Mouse (Mus musculus) thymus, adult 2 months (tissue): ENCODE measurements around the gene Ubl7.

Source experiments
- CTCF ChIP-seq: fragments of 200-500 bp; IDR thresholded peaks from 2 replicates; pipeline ENCODE4 v1.5.1; 2012; ENCODE audit warnings: mild to moderate bottlenecking, control low read depth, low read length, moderate library complexity, borderline replicate concordance; ENCODE audit not compliant: control insufficient read depth, poor library complexity, insufficient read depth; ENCODE audit errors: extremely low read depth
- POLR2A ChIP-seq: fragments of 200-500 bp; IDR thresholded peaks from 2 replicates; pipeline ENCODE4 v1.6.1; 2012; ENCODE audit warnings: mild to moderate bottlenecking, low read length, control low read depth, moderate library complexity; ENCODE audit not compliant: control insufficient read depth, poor library complexity, insufficient read depth; ENCODE audit errors: extremely low read depth

DNA sequence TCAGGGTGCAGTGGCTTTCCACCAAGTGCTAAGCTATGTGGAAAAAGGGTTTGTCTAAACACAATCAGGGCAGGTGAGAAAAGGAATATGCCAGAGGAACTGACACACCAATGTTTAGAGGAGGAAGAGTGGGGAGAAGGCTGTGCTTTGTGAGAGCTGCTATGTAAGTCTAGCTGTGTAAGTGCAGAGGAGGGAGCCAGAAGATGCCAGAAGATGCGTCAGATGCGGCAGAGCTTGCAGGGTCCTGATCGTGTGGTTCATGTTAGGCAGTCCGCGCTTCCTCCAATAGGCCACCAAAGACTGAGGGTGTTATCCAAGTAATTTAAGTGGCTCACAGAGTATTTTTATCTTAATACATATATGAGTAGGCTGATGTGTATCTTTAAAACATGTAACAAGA is 42.9 kb upstream of the Ubl7 start:
- TF ChIP-seq CTCF (no peak), POLR2A (no peak)
